Mouse (Mus musculus): ENCODE data around the gene Patj. TPM values are rescaled to one million over a fixed set of nuclear protein-coding genes. Genes with fewer than 3 reads are reported as not detected.

Patj gene
- polyA plus RNA-seq (2017; shearing (Covaris generic)): 54.1 TPM

DNA sequence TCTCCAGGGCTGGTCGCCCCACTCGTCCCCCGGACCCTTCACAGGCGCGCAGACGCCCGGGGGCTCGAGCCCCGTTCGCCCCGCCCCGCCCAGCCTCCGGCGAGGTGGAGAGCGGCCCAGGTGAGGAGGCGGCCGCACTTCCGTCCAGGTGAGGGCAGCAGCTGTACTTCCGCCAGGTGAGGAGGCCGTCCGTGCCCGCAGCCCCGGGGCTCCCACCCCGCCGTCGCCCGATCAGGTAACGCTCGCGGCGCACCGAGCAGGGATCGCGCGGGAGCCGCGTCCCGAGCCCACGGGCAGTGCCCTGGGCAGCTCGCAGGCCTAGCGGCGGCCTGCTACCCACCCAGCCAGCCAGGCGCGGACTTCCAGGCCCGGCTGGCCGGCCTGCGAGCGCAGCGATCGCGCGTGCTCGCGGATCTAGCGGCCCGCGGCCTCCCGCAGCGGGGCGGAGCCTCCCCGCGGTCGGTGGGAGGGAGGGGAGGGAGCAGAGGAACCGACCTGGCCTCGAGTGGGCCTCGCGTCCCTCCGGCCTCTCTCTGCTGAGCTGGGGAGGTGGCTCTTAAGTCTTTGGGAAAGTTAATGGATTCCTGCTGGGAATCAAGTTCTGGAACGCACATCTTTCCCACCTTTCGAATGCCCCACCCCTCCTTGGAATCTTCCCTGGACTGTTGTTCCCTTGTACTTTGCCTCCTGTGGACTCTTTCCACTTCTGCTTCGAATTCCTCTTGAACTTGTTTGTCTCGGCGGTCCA, at the start of gene Patj:
Patj (plus strand) TSS at position 96 of the 748 bp plus-strand sequence.

DNA sequence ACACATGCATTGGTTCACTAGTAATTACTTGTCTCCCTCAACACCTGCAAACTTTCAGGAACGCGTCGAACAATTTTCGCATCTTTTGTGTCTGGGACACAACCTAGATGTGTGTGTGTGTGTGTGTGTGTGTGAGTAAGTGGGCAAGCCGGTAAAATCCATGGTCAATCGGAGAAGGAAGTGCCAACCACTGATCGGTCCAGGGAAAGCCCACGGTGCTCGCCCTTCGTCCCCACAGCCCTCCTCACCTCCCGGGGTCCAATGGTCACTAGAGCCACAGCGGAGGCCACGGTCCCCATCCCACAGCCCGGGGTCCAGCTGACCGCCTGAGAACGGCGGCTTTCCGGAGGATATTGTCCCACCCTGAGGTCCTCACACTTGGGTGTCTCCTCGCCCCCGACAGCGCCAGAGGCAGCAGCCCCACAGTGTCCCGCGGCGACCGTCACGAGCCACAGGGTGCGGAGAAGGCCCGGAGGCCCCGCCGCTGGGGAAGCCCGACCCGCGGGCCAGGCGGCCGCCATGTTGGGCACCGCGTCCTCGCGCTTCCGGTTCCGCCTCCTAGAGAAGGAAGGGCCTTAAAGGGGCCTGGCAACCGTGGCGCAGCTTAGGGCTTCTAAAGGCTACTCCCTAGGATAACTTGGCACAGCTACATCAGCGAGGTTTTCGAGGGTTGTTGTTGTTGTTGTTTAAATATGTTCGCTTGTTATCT, 12.7 kb upstream of the Patj start, which contains the start of gene Tm2d1:
Tm2d1 (minus strand) TSS at position 591 of the 709 bp plus-strand sequence.

DNA sequence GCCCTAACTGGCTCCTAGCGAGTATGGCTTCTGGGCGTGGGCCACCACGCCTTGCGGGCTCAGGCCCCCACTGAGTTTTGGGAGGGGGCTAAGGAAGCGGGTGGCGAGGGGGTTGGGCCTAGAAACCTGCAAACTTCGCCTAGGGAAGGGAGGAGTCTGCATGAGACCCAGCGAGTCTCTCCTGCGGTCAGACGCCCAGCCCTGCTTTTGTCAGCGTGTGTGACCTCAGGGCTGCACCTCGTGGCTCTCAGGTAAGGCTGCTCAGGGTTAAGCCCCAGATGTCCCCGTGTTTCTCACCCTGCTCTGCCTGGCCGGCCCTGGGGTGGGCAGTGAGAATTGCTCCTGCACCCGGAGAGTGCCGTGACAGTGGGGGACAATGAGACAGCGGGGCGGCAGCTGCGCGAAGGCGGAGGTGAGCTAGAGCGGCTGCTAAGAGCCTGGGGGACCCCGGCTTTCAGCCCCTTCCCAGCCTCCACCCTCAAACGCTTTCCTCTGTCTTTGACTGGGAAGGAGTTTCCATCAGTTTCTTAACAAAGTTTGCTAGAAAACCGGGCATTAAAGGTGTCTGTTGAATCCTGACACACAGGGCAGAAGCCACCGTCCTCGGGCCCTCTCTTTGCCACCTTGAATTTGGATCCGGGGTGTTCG, 331.1 kb downstream of the Patj start, which contains the start of gene L1td1:
L1td1 (plus strand) TSS at position 145 of the 648 bp plus-strand sequence.

Other genes starting within 250 kb of the Patj start
- gene Tm2d1, start 12.5 kb upstream of the Patj start, polyA plus RNA-seq (2017; shearing (Covaris generic)): 51.1 TPM